ENCODE assay signal across 8 mouse cellular contexts in the genomic region with DNA sequence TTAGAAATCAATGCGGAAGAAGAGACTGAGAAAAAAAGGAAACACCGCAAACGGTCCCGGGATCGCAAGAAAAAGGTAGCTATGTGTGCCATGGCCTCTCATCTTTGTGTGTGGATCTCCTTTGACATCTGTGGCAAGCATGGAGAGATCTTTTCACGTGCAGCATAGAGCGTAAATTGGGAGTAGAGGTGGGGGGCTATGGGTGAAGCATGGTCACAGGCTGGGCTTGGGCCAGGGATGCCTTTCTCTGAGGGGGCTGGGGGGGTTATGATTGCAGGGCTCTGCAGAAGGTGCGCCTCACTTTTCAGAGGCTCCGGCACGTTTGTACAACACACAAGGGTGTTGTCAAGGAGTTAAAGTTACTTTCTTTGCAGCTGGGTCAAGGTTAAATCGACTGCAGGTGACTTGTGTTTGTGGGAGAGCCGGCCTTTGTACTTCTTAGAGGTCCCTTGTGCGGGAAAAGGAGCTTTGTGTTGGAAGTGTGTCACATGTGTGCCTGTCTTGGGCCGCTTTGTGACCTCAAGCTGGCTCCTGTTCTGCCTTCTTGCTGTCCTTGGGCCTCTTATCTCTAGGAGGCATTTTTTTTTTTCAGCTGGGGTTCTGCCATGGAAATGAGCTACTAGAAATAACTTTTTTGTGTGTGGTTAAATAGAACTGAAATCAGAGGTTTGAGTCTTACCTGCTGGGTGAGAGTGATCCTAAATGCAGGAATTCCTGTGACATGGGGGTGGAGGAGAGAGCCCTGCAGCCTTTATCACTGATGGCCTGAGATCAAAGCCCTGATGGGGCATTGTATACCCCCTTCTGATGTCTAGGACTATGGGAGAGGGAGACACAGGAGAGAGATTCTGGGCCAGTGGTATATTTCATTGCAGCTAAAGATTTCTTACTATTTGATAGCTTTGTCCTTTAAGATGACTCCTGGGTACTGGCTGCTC.
DNase-seq lines count a peak whose midpoint lies in the region; ATAC-seq and TF ChIP-seq lines count a peak whose summit lies in the region.

No protein-coding gene starts in this region.

- no peaks in the 10 kb centered on the region for H3K9me3 ChIP-seq in embryonic facial prominence, embryonic 14.5 days (ENCODE audit: control insufficient read depth, low read length)
- no peaks in the 10 kb centered on the region for H3K9me3 ChIP-seq in hindbrain, postnatal 0 days (ENCODE audit: low read length)
- no peaks in the 10 kb centered on the region for H3K9me3 ChIP-seq in stomach, embryonic 15.5 days

- H3K4me2 ChIP-seq in embryonic facial prominence, embryonic 14.5 days (ENCODE audit: low read depth, low read length), result peak overlapping the region; percentile 49
- H3K4me2 ChIP-seq in hindbrain, postnatal 0 days (ENCODE audit: low read depth, low read length), result peak overlapping the region; percentile 67
- peak overlapping the region; percentile 43 for H3K4me2 ChIP-seq in stomach, embryonic 15.5 days

- peaks cover 21% of the 10 kb centered on the region for H3K4me1 ChIP-seq in embryonic facial prominence, embryonic 14.5 days (ENCODE audit: control insufficient read depth, insufficient read depth, low read length)
- peaks cover 22% of the 10 kb centered on the region; the same call in 1 of the 2 replicates for H3K4me1 ChIP-seq in hindbrain, postnatal 0 days (ENCODE audit: insufficient read depth, low read length)
- H3K4me1 ChIP-seq in stomach, embryonic 15.5 days, result 0 out of 2 replicates have a peak, but pooled peaks cover 9% of the 10 kb centered on the region

- H3K27ac ChIP-seq in embryonic facial prominence, embryonic 14.5 days (replicated peaks; ENCODE audit: low read depth, low read length), result no peak overlapping the region
- peak overlapping the region; percentile 89 for H3K27ac ChIP-seq in hindbrain, postnatal 0 days
- H3K27ac ChIP-seq in stomach, embryonic 15.5 days, result peak overlapping the region; percentile 31; the same call in 1 of the 2 replicates

- intact Hi-C loops in left cerebral cortex, postnatal 4 days (cut with DNase I), result no loop called here

- DNase-seq in left cerebral cortex, postnatal 4 days, result peak; percentile 32
- no peak for DNase-seq in left cerebral cortex, adult 18-20 months (ENCODE audit: low spot score in 2 of 2)
- no peak for DNase-seq in embryonic facial prominence, embryonic 14.5 days (ENCODE audit: low spot score)
- no peak for DNase-seq in hindbrain, postnatal 0 days (ENCODE audit: low spot score)
- DNase-seq in layer of hippocampus, adult 18-20 months (ENCODE audit: low spot score in 2 of 2), result no peak
- no peak for DNase-seq in kidney, adult 18-20 months

- peak overlapping the region; percentile 21 for H3K4me3 ChIP-seq in embryonic facial prominence, embryonic 14.5 days (ENCODE audit: low read depth, low read length)
- peak overlapping the region; percentile 41 for H3K4me3 ChIP-seq in hindbrain, postnatal 0 days (ENCODE audit: low read length)
- H3K4me3 ChIP-seq in stomach, embryonic 15.5 days (replicated peaks), result peak overlapping the region; percentile 21; the same call in 1 of the 2 replicates

- ATAC-seq in embryonic facial prominence, embryonic 14.5 days (ENCODE audit: low read depth), result no peak
- no peak for ATAC-seq in hindbrain, postnatal 0 days
- 0 out of 2 replicates have a peak, but pooled peaks have one; percentile 39 for ATAC-seq in stomach, embryonic 15.5 days (ENCODE audit: insufficient read depth, low FRiP score, low read depth)
- no peak for ATAC-seq in frontal cortex, adult (ENCODE audit: low TSS enrichment)

- H3K27me3 ChIP-seq in embryonic facial prominence, embryonic 14.5 days (replicated peaks; ENCODE audit: control insufficient read depth, insufficient read depth, low read length), result no peaks in the 10 kb centered on the region
- H3K27me3 ChIP-seq in hindbrain, postnatal 0 days (ENCODE audit: insufficient read depth, low read length), result no peaks in the 10 kb centered on the region
- H3K27me3 ChIP-seq in stomach, embryonic 15.5 days (replicated peaks), result no peaks in the 10 kb centered on the region

- no peaks in the 10 kb centered on the region for H3K36me3 ChIP-seq in embryonic facial prominence, embryonic 14.5 days (ENCODE audit: control insufficient read depth, insufficient read depth, low read length)
- no peaks in the 10 kb centered on the region for H3K36me3 ChIP-seq in hindbrain, postnatal 0 days (ENCODE audit: insufficient read depth, low read length)
- H3K36me3 ChIP-seq in stomach, embryonic 15.5 days, result no peaks in the 10 kb centered on the region

- peak overlapping the region; percentile 27 for H3K9ac ChIP-seq in embryonic facial prominence, embryonic 14.5 days (ENCODE audit: low read depth, low read length)
- peak overlapping the region; percentile 59 for H3K9ac ChIP-seq in hindbrain, postnatal 0 days (replicated peaks; ENCODE audit: low read length)
- H3K9ac ChIP-seq in stomach, embryonic 15.5 days, result no peak overlapping the region

- 22% methylated on average over 14 of the region's 14 CpGs for WGBS in embryonic facial prominence, embryonic 14.5 days
- WGBS in hindbrain, postnatal 0 days, result 12% methylated on average over 14 of the region's 14 CpGs
- 37% methylated on average over 14 of the region's 14 CpGs for WGBS in stomach, embryonic 15.5 days

- TF ChIP-seq CTCF in hindbrain, postnatal 0 days (IDR thresholded peaks at IDR 0.05; ENCODE audit: low read depth), result no peak
